Mouse (Mus musculus) CH12.LX (cell line): ENCODE results near the gene Olfr1357. TPM values are rescaled to one million over a fixed set of nuclear protein-coding genes. Genes with fewer than 3 reads are reported as not detected.
"Not testable (repeated sequence)": the region's sequence is repeated elsewhere in the genome, so short reads cannot be mapped to it uniquely, and the experiment has no call there.

Experiments used
- DNase-seq: peaks from one replicate; pipeline ENCODE4 v3.0.0-alpha.2; 2013; ENCODE audit errors: extremely low read depth
- H3K27ac ChIP-seq: 2 replicates; pipeline ENCODE4 v1.5.1; 2012; ENCODE audit warnings: low read depth, mild to moderate bottlenecking, control low read depth, moderate library complexity; ENCODE audit not compliant: insufficient read depth
- H3K27me3 ChIP-seq: replicated peaks from 2 replicates; pipeline ENCODE3; 2012; ENCODE audit warnings: inconsistent platforms
- H3K36me3 ChIP-seq, 2 experiments: replicated peaks in 1 of 2; 2 replicates each; pipeline versions ENCODE3 to v1.6.1; 2012; ENCODE audit warnings: inconsistent platforms in 1 of 2, low read length in 1 of 2, mild to moderate bottlenecking in 1 of 2, mixed read lengths in 1 of 2, moderate library complexity in 1 of 2; ENCODE audit not compliant: control insufficient read depth in 1 of 2, insufficient read depth in 1 of 2
- H3K4me1 ChIP-seq, 2 experiments: 2 replicates each; pipeline ENCODE4 v1.6.1; 2012; ENCODE audit warnings: inconsistent platforms in 1 of 2, moderate library complexity in 1 of 2; ENCODE audit not compliant: insufficient read depth in 2 of 2, control insufficient read depth in 1 of 2
- H3K4me2 ChIP-seq: 2 replicates; pipeline ENCODE4 v1.6.1; 2012; ENCODE audit warnings: low read depth, mild to moderate bottlenecking, control low read depth; ENCODE audit not compliant: poor library complexity, insufficient read depth, severe bottlenecking
- H3K4me3 ChIP-seq, 3 experiments: fragments of 150-350 bp in 1 of 3; sonication (generic) in 1 of 3; replicated peaks in 1 of 3; 2 replicates each; pipeline versions ENCODE3 to v1.5.1; 2011 to 2012; ENCODE audit warnings: low read depth in 2 of 3, low read length in 2 of 3, mild to moderate bottlenecking in 2 of 3, moderate library complexity in 2 of 3, control low read depth in 1 of 3, improper control_type of control experiment in 1 of 3, inconsistent platforms in 1 of 3, mixed read lengths in 1 of 3; ENCODE audit not compliant: poor library complexity in 1 of 3
- H3K79me2 ChIP-seq: replicated peaks from 2 replicates; pipeline ENCODE4 v1.6.1; 2012; ENCODE audit warnings: mild to moderate bottlenecking, moderate library complexity; ENCODE audit not compliant: control insufficient read depth, poor library complexity, insufficient read depth, severe bottlenecking; ENCODE audit errors: extremely low read depth
- H3K9ac ChIP-seq: 2 replicates; pipeline ENCODE4 v1.6.1; 2012; ENCODE audit warnings: low read depth, mild to moderate bottlenecking, control low read depth, moderate library complexity; ENCODE audit not compliant: insufficient read depth
- H3K9me3 ChIP-seq: replicated peaks from 2 replicates; pipeline ENCODE3; 2012; ENCODE audit warnings: low read length, inconsistent platforms, mixed read lengths
- BHLHE40 ChIP-seq: IDR thresholded peaks from 2 replicates; pipeline ENCODE4 v1.6.1; 2011; ENCODE audit warnings: mild to moderate bottlenecking, low read depth, low read length, improper control_type of control experiment
- CHD1 ChIP-seq: IDR thresholded peaks from 2 replicates; pipeline ENCODE4 v1.6.1; 2012; ENCODE audit warnings: low read depth, low read length, improper control_type of control experiment, inconsistent platforms
- CHD2 ChIP-seq: IDR thresholded peaks from 2 replicates; pipeline ENCODE4 v1.6.1; 2011; ENCODE audit warnings: low read length, improper control_type of control experiment
- CTCF ChIP-seq, 2 experiments: IDR thresholded peaks in 1 of 2; conservative IDR thresholded peaks in 1 of 2; 2 replicates each; pipeline ENCODE4 v1.5.1; 2011 to 2012; ENCODE audit warnings: low read depth in 2 of 2, low read length in 2 of 2, improper control_type of control experiment in 1 of 2, inconsistent platforms in 1 of 2, mild to moderate bottlenecking in 1 of 2, moderate library complexity in 1 of 2
- EP300 ChIP-seq: IDR thresholded peaks from 2 replicates; pipeline ENCODE4 v1.6.1; 2011; ENCODE audit warnings: low read length, improper control_type of control experiment
- HCFC1 ChIP-seq: IDR thresholded peaks from 2 replicates; pipeline ENCODE4 v1.6.1; 2012; ENCODE audit warnings: low read depth, mild to moderate bottlenecking, inconsistent platforms, low read length, improper control_type of control experiment
- KAT2A ChIP-seq: IDR thresholded peaks from 2 replicates; pipeline ENCODE4 v1.6.1; 2012; ENCODE audit warnings: low read length, improper control_type of control experiment, inconsistent platforms; ENCODE audit not compliant: insufficient replicate concordance
- MEF2A ChIP-seq: IDR thresholded peaks from 2 replicates; pipeline ENCODE4 v1.6.1; 2014; ENCODE audit warnings: low read depth, mild to moderate bottlenecking, inconsistent platforms, low read length, improper control_type of control experiment, borderline replicate concordance
- MYC ChIP-seq: IDR thresholded peaks from 2 replicates; pipeline ENCODE4 v1.6.1; 2011; ENCODE audit warnings: low read depth, mild to moderate bottlenecking, improper control_type of control experiment, low read length
- NRF1 ChIP-seq: IDR thresholded peaks from 2 replicates; pipeline ENCODE4 v1.6.1; 2014; ENCODE audit warnings: low read depth, mild to moderate bottlenecking, inconsistent platforms, low read length, improper control_type of control experiment, moderate library complexity
- PAX5 ChIP-seq: IDR thresholded peaks from 2 replicates; pipeline ENCODE4 v1.6.1; 2012; ENCODE audit warnings: low read length, inconsistent platforms, mixed read lengths
- POLR2AphosphoS2 ChIP-seq: IDR thresholded peaks from 2 replicates; pipeline ENCODE4 v1.6.1; 2011; ENCODE audit warnings: low read depth, low read length, improper control_type of control experiment
- RCOR1 ChIP-seq: conservative IDR thresholded peaks from 2 replicates; pipeline ENCODE4 v1.6.1; 2012; ENCODE audit warnings: low read depth, mild to moderate bottlenecking, inconsistent platforms, low read length, improper control_type of control experiment
- SMC3 ChIP-seq: IDR thresholded peaks from 2 replicates; pipeline ENCODE4 v1.6.1; 2011; ENCODE audit warnings: low read depth, low read length, improper control_type of control experiment
- TBP ChIP-seq: conservative IDR thresholded peaks from 2 replicates; pipeline ENCODE4 v1.6.1; 2011; ENCODE audit warnings: low read depth, low read length, improper control_type of control experiment
- USF1 ChIP-seq: IDR thresholded peaks from 2 replicates; pipeline ENCODE4 v1.6.1; 2014; ENCODE audit warnings: low read depth, mild to moderate bottlenecking, inconsistent platforms, low read length, improper control_type of control experiment
- ZC3H11A ChIP-seq: IDR thresholded peaks from 2 replicates; pipeline ENCODE4 v1.6.1; 2012; ENCODE audit warnings: low read depth, mild to moderate bottlenecking, inconsistent platforms, low read length, improper control_type of control experiment
- ZKSCAN1 ChIP-seq: IDR thresholded peaks from 2 replicates; pipeline ENCODE4 v1.6.1; 2012; ENCODE audit warnings: low read depth, inconsistent platforms, low read length, improper control_type of control experiment, borderline replicate concordance
- dilution Hi-C: fragments of 300-500 bp; cut with MboI; formaldehyde crosslinking; loops from 2 replicates; pipeline ENCODE4 v1.14.3; 2020; ENCODE audit warnings: low sequenced_read_pairs; ENCODE audit not compliant: extremely low pct_unique_long_range_greater_than_20kb, extremely low pct_ligation_motif_present
- in situ Hi-C: fragments of 300-500 bp; cut with MboI; formaldehyde crosslinking; loops from 3 replicates; pipeline ENCODE4 v1.14.3; 2019; ENCODE audit warnings: low sequenced_read_pairs, low pct_ligation_motif_present, low pct_unique_long_range_greater_than_20kb, mixed read lengths
- polyA plus RNA-seq: library from polyadenylated mRNA; unstranded; fragments of >175 nt; gene quantifications from 2 replicates; pipeline ENCODE4 v1.2.1, GENCODE M21; 2012; ENCODE audit warnings: low read depth; ENCODE audit not compliant: insufficient read length
- total RNA-seq, 2 experiments: library from RNA; depleted of rRNA; stranded (reverse); fragments of 300-350 nt in 1 of 2; fragments of >200 nt in 1 of 2; gene quantifications; 2 replicates each; pipeline ENCODE4 v1.2.3; 2012 to 2014

The Olfr1357 gene
- not detected in 2 replicates for total RNA-seq (2012; rRNA removed)
- total RNA-seq (2014; rRNA removed) = not detected in 2 replicates
- polyA plus RNA-seq = not detected in 2 replicates

DNA sequence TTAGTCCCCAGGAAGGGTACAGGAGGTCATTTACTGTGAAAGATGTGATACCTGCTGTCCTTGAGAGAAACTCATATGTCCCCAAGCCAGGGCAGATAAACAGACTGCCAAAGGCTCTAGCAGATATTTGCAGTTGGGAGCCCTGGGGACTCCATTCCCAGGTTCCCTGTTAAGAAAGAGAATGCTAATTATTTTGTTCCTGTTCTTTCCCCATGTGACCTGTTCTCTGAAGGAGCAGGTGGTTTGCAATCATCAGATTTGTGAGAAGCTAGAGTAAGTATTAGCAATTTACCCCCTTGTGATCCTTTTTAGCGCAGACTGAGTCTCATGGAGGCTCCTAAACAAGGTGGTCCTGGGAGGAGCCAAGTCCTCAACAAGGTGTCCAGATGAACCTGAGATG lies at the start of gene Olfr1357:
Gene Olfr1357, minus strand, starts transcription at position 101 of the 400 bp plus-strand sequence.
- H3K4me1 ChIP-seq = no peaks in the 10 kb centered on the region
- H3K27ac ChIP-seq = no peak within 1 kb of the TSS
- dilution Hi-C loops (no loop called here), in situ Hi-C loops (no loop called here)
- no peaks in the 10 kb centered on the region for H3K36me3 ChIP-seq
- TF ChIP-seq ZKSCAN1 (no peak), BHLHE40 (no peak), CHD1 (no peak), CTCF (conservative IDR thresholded peaks at IDR 0.05 in 1 of 2, IDR thresholded peaks at IDR 0.05 in 1 of 2; ENCODE audit: low read depth in 2 of 2, low read length in 2 of 2) (no peak), MEF2A (no peak), POLR2AphosphoS2 (no peak)
- H3K4me2 ChIP-seq = no peak within 1 kb of the TSS
- no peak within 1 kb of the TSS for H3K9ac ChIP-seq
- peaks cover 43% of the 10 kb centered on the region for H3K27me3 ChIP-seq
- no peaks in the 10 kb centered on the region for H3K79me2 ChIP-seq
- H3K9me3 ChIP-seq = no peaks in the 10 kb centered on the region
- no peak for DNase-seq
- H3K4me3 ChIP-seq = no peak within 1 kb of the TSS

DNA sequence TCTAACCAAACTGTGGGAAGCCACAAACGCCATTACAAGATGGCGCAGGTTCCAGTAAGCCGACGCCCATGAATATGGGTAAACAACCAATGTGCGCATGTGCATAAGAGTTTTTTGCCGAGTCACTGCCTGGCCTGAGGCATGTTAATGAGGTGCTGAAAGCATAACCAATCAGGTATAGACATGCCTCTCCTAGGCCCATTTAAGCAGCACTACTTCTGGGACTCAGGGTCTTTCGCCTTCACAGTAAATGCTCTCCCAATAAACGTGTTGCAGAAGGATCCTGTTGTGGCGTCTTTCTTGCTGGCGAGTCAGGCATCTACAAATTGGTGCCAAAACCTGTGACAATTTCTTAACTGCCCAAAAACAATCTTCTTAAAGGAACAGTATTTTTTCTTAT lies 48.8 kb upstream of the Olfr1357 start:
- in situ Hi-C loops, H3K4me2 ChIP-seq, H3K4me3 ChIP-seq, DNase-seq, H3K9me3 ChIP-seq, H3K4me1 ChIP-seq, H3K36me3 ChIP-seq, H3K27ac ChIP-seq, dilution Hi-C loops, H3K79me2 ChIP-seq, H3K27me3 ChIP-seq, H3K9ac ChIP-seq: not testable (repeated sequence)

DNA sequence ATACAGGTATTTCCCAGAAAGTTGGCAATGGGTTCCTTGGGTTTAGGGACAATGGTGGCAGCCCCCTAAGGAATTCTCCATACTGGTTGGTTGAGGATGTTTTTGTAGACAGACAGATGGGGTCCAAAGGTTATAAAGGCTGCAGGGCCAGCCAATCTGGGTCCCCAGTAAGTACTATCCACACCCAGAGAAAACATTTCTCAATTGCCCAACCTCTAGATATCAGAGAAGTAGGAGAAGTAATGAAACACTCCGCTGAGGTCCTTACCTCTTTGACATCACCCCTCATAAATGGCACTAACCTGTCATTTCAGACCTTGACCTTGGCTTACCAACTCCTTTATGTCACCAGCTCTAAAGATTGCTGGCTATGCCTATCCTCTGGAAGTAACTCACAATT lies 46.7 kb upstream of the Olfr1357 start:
- no peak for TF ChIP-seq TBP
- no peak for TF ChIP-seq EP300
- no peak for TF ChIP-seq PAX5
- TF ChIP-seq KAT2A = no peak
- no peak for TF ChIP-seq MYC
- no peak for TF ChIP-seq CHD2
- TF ChIP-seq ZC3H11A = no peak
- TF ChIP-seq USF1 = no peak
- TF ChIP-seq MEF2A = no peak
- no peak for TF ChIP-seq NRF1
- TF ChIP-seq ZKSCAN1 = no peak
- TF ChIP-seq CHD1 = no peak
- TF ChIP-seq SMC3 = no peak
- no peak for TF ChIP-seq HCFC1
- TF ChIP-seq RCOR1 = no peak
- no peak overlapping the region for H3K4me2 ChIP-seq
- H3K79me2 ChIP-seq = no peaks in the 10 kb centered on the region
- dilution Hi-C loops (no loop called here), in situ Hi-C loops (no loop called here)
- no peak overlapping the region for H3K4me3 ChIP-seq
- DNase-seq = no peak
- H3K27ac ChIP-seq = no peak overlapping the region
- no peaks in the 10 kb centered on the region for H3K36me3 ChIP-seq
- peaks cover 13% of the 10 kb centered on the region for H3K27me3 ChIP-seq
- H3K9ac ChIP-seq = no peak overlapping the region
- H3K9me3 ChIP-seq = no peaks in the 10 kb centered on the region
- no peaks in the 10 kb centered on the region for H3K4me1 ChIP-seq
